Mouse (Mus musculus) liver, adult 2 months (tissue): ENCODE data around the gene Cct2.

Experiments
- CTCF ChIP-seq: fragments of 200-500 bp; IDR thresholded peaks from 2 replicates; pipeline ENCODE4 v1.5.1; 2011; ENCODE audit warnings: low read depth, low read length, control low read depth
- POLR2A ChIP-seq: fragments of 200-500 bp; IDR thresholded peaks from 2 replicates; pipeline ENCODE4 v1.6.1; 2011; ENCODE audit warnings: low read length, control low read depth; ENCODE audit not compliant: insufficient read depth; ENCODE audit errors: extremely low read depth

GRCm38 (mm10) chr10:117106686-117107085, 43.1 kb upstream of the Cct2 start:
- TF ChIP-seq CTCF, result no peak
- TF ChIP-seq POLR2A, result no peak
